10 mouse cellular contexts compared by ENCODE assay signal in the genomic region with DNA sequence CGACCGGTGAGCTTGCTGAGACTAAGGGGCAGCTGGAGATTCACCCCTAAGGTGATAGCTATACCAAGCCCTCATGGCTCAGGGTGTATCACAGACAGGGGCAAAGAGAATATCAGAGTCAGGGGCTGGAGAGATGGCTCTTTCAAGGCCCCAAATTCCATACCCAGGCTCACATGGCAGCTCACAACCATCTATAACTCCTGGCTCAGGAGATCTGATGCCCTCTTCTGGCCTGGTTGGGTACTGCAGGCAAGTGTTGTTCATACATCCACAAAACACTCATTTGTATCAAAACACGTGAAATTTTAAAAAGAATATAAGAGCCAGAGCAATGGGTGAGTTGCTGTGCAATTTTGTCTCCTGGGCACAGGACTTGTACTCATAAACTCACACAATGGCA. TPM values are rescaled to one million over a fixed set of nuclear protein-coding genes. Genes with fewer than 3 reads are reported as not detected.
DNase-seq lines count a peak whose midpoint lies in the region; TF ChIP-seq lines count a peak whose summit lies in the region.
"Had no signal": no experiment of that assay in that cellular context is flagged by ENCODE, and none has a peak within 500 bp of the region (broad histone marks: within the 10 kb centered on the region; RNA-seq: fewer than 3 reads in every experiment).

No protein-coding gene starts in this region.

- H3K4me3 ChIP-seq in liver, adult 2 months (ENCODE audit: insufficient read depth, low read depth, low read length): no peak overlapping the region
- H3K4me3 ChIP-seq: heart, embryonic 15.5 days; neural tube, embryonic 12.5 days had no signal

- no peaks in the 10 kb centered on the region for H3K4me1 ChIP-seq in liver, adult 2 months (ENCODE audit: control insufficient read depth, insufficient read depth, low read length)
- H3K4me1 ChIP-seq: neural tube, embryonic 12.5 days had no signal

- no peak for TF ChIP-seq POLR2A in liver, adult 2 months (IDR thresholded peaks at IDR 0.05; ENCODE audit: extremely low read depth, insufficient read depth, low read length)

- H3K36me3 ChIP-seq in liver, adult 2 months (ENCODE audit: control insufficient read depth, insufficient read depth, low read length): no peaks in the 10 kb centered on the region
- no peaks in the 10 kb centered on the region for H3K36me3 ChIP-seq in splenic B cell, adult 2 months (ENCODE audit: control insufficient read depth, insufficient read depth, low read length, poor library complexity, severe bottlenecking)
- H3K36me3 ChIP-seq: heart, embryonic 15.5 days; neural tube, embryonic 12.5 days had no signal

- intact Hi-C loops in left cerebral cortex, postnatal 4 days (cut with DNase I): no loop called here
- intact Hi-C loops in left cerebral cortex, postnatal 36 days (cut with DNase I): no loop called here

- H3K27me3 ChIP-seq in liver, adult 2 months (ENCODE audit: control insufficient read depth, insufficient read depth, low read length): no peaks in the 10 kb centered on the region
- H3K27me3 ChIP-seq in splenic B cell, adult 2 months (ENCODE audit: control insufficient read depth, insufficient read depth, low read length, poor library complexity, severe bottlenecking): no peaks in the 10 kb centered on the region; the same call in 1 of the 2 replicates
- H3K27me3 ChIP-seq: heart, embryonic 15.5 days; neural tube, embryonic 12.5 days had no signal

- H3K27ac ChIP-seq in liver, adult 2 months (replicated peaks; ENCODE audit: insufficient read depth, low read depth, low read length): no peak overlapping the region
- H3K27ac ChIP-seq: heart, embryonic 15.5 days; neural tube, embryonic 12.5 days had no signal

- H3K9ac ChIP-seq in liver, adult 2 months (ENCODE audit: low read depth, low read length): no peak overlapping the region
- H3K9ac ChIP-seq: heart, embryonic 15.5 days; neural tube, embryonic 12.5 days had no signal

- DNase-seq in cerebellum, postnatal 10 days: peak; percentile 72 to 85
- DNase-seq in cerebellum, adult 9-10 months: no peak
- peak; percentile 57 for DNase-seq in left cerebral cortex, postnatal 4 days
- DNase-seq in left cerebral cortex, postnatal 36 days (ENCODE audit: low spot score in 2 of 2): no peak
- peak; percentile 37 for DNase-seq in adrenal gland, postnatal 36 days
- peak; percentile 9 for DNase-seq in liver, adult 2 months (ENCODE audit: extremely low read depth, low read depth, low spot score)
- peak; percentile 48 for DNase-seq in splenic B cell, adult 2 months (ENCODE audit: low read depth, low spot score)
- DNase-seq in gastrocnemius, adult 18-20 months (ENCODE audit: low spot score): no peak

- peak; percentile 51; the same call in 1 of the 2 replicates for TF ChIP-seq CTCF in liver, adult 2 months (IDR thresholded peaks at IDR 0.05; ENCODE audit: low read depth, low read length)

- H3K79me2 ChIP-seq in liver, adult 2 months (ENCODE audit: control insufficient read depth, insufficient read depth, low read length): no peaks in the 10 kb centered on the region

- WGBS in liver, adult 2 months: 85% methylated on average over 3 of the region's 3 CpGs

RNA-seq across cellular contexts. Expression of a gene that starts 17.3 kb away (rescaled TPM):
- total RNA-seq in left cerebral cortex, postnatal 4 days (2021): 100 to 1,000 TPM; 170 to 177 TPM
- total RNA-seq in left cerebral cortex, postnatal 36 days (2021): 10 to 100 TPM; 73.0 to 81.2 TPM
- total RNA-seq in adrenal gland, postnatal 36 days (2021): 1 to 10 TPM; 1.2 to 2.5 TPM
- total RNA-seq in liver, adult 2 months (2014; rRNA removed): 78.3 and 86.2 TPM in 2 replicates
- 31.7 and 40.5 TPM in 2 replicates for polyA plus RNA-seq in liver, adult 2 months (2012; rRNA removed)
- total RNA-seq in gastrocnemius, adult 18-20 months (2021): 1 to 10 TPM; 2.0 to 2.2 TPM

Comparison
In these comparisons a context has a peak if more than half of its experiments do, and no peak if none do; other contexts are left out.
1. DNase-seq: peak in cerebellum, postnatal 10 days (2 of 2), left cerebral cortex, postnatal 4 days (single experiment), adrenal gland, postnatal 36 days (2 of 2), liver, adult 2 months (single experiment) and splenic B cell, adult 2 months (single experiment); none in cerebellum, adult 9-10 months (single experiment), left cerebral cortex, postnatal 36 days (0 of 2) and gastrocnemius, adult 18-20 months (single experiment).
2. RNA of a gene that starts 17.3 kb away (total RNA-seq): 170 to 177 TPM in left cerebral cortex, postnatal 4 days, 73.0 to 81.2 TPM in left cerebral cortex, postnatal 36 days and 78.3 to 86.2 TPM in liver, adult 2 months; 1.2 to 2.5 TPM in adrenal gland, postnatal 36 days and 2.0 to 2.2 TPM in gastrocnemius, adult 18-20 months; every median in the first group is over 10 times any median in the second.